Mouse (Mus musculus) erythroblast, embryonic 14.5 days (primary cell): ENCODE results near the gene Cnot11. TPM values are rescaled to one million over a fixed set of nuclear protein-coding genes. Genes with fewer than 3 reads are reported as not detected.

Experiments used
- H3K27me3 ChIP-seq: 2 replicates; pipeline ENCODE4 v1.6.1; 2012; ENCODE audit warnings: inconsistent platforms; ENCODE audit not compliant: control insufficient read depth
- H3K36me3 ChIP-seq: 2 replicates; pipeline ENCODE4 v1.6.1; 2012; ENCODE audit warnings: mild to moderate bottlenecking, inconsistent platforms; ENCODE audit not compliant: control insufficient read depth
- H3K4me1 ChIP-seq: 2 replicates; pipeline ENCODE4 v1.6.1; 2012; ENCODE audit warnings: inconsistent platforms; ENCODE audit not compliant: control insufficient read depth
- H3K4me3 ChIP-seq: replicated peaks from 2 replicates; pipeline ENCODE3; 2012; ENCODE audit warnings: moderate library complexity, mild to moderate bottlenecking, inconsistent platforms
- H3K9me3 ChIP-seq: 2 replicates; pipeline ENCODE4 v1.6.1; 2012; ENCODE audit warnings: low read length, inconsistent platforms, mixed read lengths; ENCODE audit not compliant: control insufficient read depth
- GATA1 ChIP-seq: IDR thresholded peaks from 2 replicates; pipeline ENCODE4 v1.6.1; 2012; ENCODE audit warnings: low read length, inconsistent platforms, mixed read lengths
- TAL1 ChIP-seq: IDR thresholded peaks from 3 replicates; pipeline ENCODE4 v1.6.1; 2012; ENCODE audit warnings: low read length, inconsistent platforms, mixed read lengths
- polyA plus RNA-seq: library from polyadenylated mRNA; stranded (reverse); fragments of >175 nt; gene quantifications from 2 replicates; pipeline ENCODE4 v1.2.3, GENCODE M21; 2012

Gene Cnot11
- polyA plus RNA-seq, 1 experiment, result 3.7 TPM

DNA sequence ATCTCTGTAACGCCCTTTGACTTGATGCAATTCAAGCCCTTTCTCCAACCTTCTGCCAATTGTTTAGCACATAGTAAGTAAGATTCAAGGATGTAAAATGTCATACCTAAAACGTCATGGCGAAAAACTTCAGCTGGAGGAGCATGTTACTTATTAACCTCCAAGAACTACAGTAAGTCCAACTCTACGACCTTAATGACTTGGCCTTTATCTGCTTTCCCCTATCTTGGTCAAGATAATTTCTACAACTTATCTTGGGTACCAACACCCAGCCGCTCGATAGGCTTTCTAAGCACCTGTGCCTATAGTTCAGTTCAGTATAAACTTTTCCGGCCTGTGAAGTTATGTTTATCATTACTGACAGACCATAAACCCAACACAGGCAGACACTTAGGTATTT is 39.1 kb downstream of the Cnot11 start:
- H3K9me3 ChIP-seq, result no peaks in the 10 kb centered on the region
- no peaks in the 10 kb centered on the region for H3K27me3 ChIP-seq
- no peak overlapping the region for H3K4me3 ChIP-seq
- TF ChIP-seq GATA1, result no peak
- H3K36me3 ChIP-seq, result peaks cover 24% of the 10 kb centered on the region
- H3K4me1 ChIP-seq, result peaks cover 53% of the 10 kb centered on the region

GRCm38 (mm10) chr1:39575778-39576375 is 41.1 kb downstream of the Cnot11 start:
- no peaks in the 10 kb centered on the region; the same call in 1 of the 2 replicates for H3K27me3 ChIP-seq
- TF ChIP-seq GATA1, result no peak
- no peak for TF ChIP-seq TAL1
- peak overlapping the region; percentile 95 for H3K4me3 ChIP-seq
- H3K36me3 ChIP-seq, result peaks cover 10% of the 10 kb centered on the region
- H3K4me1 ChIP-seq, result peaks cover 46% of the 10 kb centered on the region
- H3K9me3 ChIP-seq, result no peaks in the 10 kb centered on the region

- Histone ChIP-seq H3K27me3 (no peaks in the 10 kb centered on the region; the same call in 1 of the 2 replicates), H3K4me1 (peaks cover 46% of the 10 kb centered on the region), H3K9me3 (no peaks in the 10 kb centered on the region), H3K36me3 (peaks cover 6% of the 10 kb centered on the region), H3K4me3 (peak overlapping the region; percentile 95)
- TF ChIP-seq TAL1, result no peak
- TF ChIP-seq GATA1, result no peak
Observed at GRCm38 (mm10) chr1:39576431-39577243, 41.8 kb downstream of the Cnot11 start.

DNA sequence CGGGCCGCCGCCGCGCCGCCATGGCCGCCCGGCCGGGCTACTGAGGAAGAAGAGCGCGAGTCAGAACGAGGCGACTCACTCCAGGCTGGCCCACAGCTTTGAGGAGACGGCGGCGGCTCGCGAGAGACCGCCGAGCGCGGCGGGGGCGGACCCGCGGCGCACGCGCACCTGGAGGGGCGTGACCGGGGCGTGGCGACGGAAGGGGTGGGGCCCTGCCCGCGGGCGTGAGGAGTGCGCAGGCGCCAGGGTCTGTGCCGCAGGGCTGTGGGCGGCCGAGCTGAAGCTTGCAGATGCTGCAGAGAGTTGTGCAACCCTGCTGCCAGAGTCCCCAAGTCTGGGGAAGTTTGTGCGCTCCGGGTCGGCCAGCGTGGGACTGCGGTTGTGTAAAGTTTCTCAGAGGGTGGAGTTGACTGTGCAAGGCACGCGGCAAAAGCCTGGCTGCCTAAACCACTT is 42.5 kb downstream of the Cnot11 start, which contains the start of gene Rnf149:
Gene Rnf149, minus strand, starts transcription at position 153 of the 453 bp plus-strand sequence.
- TF ChIP-seq TAL1 (no peak), GATA1 (no peak)
- Histone ChIP-seq H3K4me3 (peak within 1 kb of the TSS; percentile 95), H3K4me1 (peaks cover 46% of the 10 kb centered on the region), H3K9me3 (no peaks in the 10 kb centered on the region), H3K27me3 (peaks cover 4% of the 10 kb centered on the region), H3K36me3 (peaks cover 4% of the 10 kb centered on the region)

- H3K4me3 ChIP-seq, result no peak overlapping the region
- H3K4me1 ChIP-seq, result peaks cover 41% of the 10 kb centered on the region
- TF ChIP-seq TAL1, result no peak
- no peak for TF ChIP-seq GATA1
- no peaks in the 10 kb centered on the region for H3K36me3 ChIP-seq
- H3K27me3 ChIP-seq, result peaks cover 8% of the 10 kb centered on the region
- H3K9me3 ChIP-seq, result no peaks in the 10 kb centered on the region
Observed at GRCm38 (mm10) chr1:39578446-39578845, 43.7 kb downstream of the Cnot11 start.

- no peak for TF ChIP-seq GATA1
- no peak for TF ChIP-seq TAL1
- Histone ChIP-seq H3K4me1 (peaks cover 37% of the 10 kb centered on the region), H3K9me3 (no peaks in the 10 kb centered on the region), H3K36me3 (no peaks in the 10 kb centered on the region), H3K27me3 (peaks cover 8% of the 10 kb centered on the region), H3K4me3 (no peak overlapping the region)
Observed at GRCm38 (mm10) chr1:39579139-39579538, 44.3 kb downstream of the Cnot11 start.

DNA sequence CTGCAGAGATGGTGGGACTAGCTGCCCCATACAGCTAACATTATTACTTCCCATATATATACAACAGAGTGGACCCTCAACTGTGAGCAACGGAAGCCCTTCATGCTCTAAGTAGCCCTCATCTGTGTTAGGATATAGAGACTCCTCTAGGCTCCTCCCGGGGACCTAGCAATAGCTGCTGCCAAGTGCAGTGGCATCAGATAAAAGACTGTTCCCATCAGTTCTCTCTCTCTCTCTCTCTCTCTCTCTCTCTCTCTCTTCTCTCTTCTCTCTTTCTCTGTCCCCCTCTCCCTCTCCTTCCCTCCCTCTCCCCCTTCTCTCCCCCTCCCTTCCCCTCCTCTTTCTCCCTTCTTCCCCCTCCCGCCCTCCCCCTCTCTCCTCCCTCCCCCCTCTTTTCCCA is 46.4 kb downstream of the Cnot11 start:
- H3K36me3 ChIP-seq, result no peaks in the 10 kb centered on the region
- H3K27me3 ChIP-seq, result peaks cover 8% of the 10 kb centered on the region
- no peak overlapping the region for H3K4me3 ChIP-seq
- H3K9me3 ChIP-seq, result no peaks in the 10 kb centered on the region
- TF ChIP-seq GATA1, result no peak
- TF ChIP-seq TAL1, result no peak
- peaks cover 18% of the 10 kb centered on the region for H3K4me1 ChIP-seq

- H3K4me3 ChIP-seq, result no peak overlapping the region
- no peak for TF ChIP-seq GATA1
- no peak for TF ChIP-seq TAL1
Observed at GRCm38 (mm10) chr1:39583173-39583572, 48.4 kb downstream of the Cnot11 start.

DNA sequence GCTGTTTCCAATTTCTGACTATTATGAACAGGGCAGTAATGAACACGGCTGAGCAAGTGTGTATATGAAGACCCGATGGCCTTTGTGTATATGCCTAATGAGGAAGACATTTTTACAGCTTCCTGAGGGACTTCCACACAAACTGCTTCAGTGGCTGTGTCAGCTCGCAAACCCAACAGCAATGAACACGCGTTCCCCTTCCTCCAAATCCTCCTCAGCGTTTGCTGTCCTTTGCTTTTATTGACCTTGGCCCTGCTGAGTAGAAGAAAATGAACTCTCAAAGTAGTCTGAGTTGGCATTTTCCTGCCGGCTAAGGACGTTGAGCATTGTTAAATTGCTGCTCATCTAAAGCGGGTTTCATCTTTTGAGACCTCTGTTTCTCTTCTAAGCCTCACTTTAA is 50.6 kb downstream of the Cnot11 start:
- Histone ChIP-seq H3K4me1 (no peaks in the 10 kb centered on the region), H3K27me3 (peaks cover 8% of the 10 kb centered on the region), H3K4me3 (no peak overlapping the region), H3K36me3 (no peaks in the 10 kb centered on the region), H3K9me3 (no peaks in the 10 kb centered on the region)
- TF ChIP-seq TAL1 (no peak), GATA1 (no peak)

More at GRCm38 (mm10) chr1:39583173-39583572, 48.4 kb downstream of the Cnot11 start:
- Histone ChIP-seq H3K4me1 (peaks cover 2% of the 10 kb centered on the region; the same call in 1 of the 2 replicates), H3K36me3 (no peaks in the 10 kb centered on the region), H3K27me3 (peaks cover 8% of the 10 kb centered on the region), H3K9me3 (no peaks in the 10 kb centered on the region)
